Mouse (Mus musculus) right cerebral cortex, postnatal 14 days (tissue): ENCODE results near the gene Gm45711.
"Not testable (repeated sequence)": the region's sequence is repeated elsewhere in the genome, so short reads cannot be mapped to it uniquely, and the experiment has no call there.

Experiments
- DNase-seq: peaks from one replicate; pipeline ENCODE4 v3.0.0; 2022

Gene Gm45711

GRCm38 (mm10) chr8:104309441-104310155 is at the start of gene Gm45711, which contains the start of gene Cmtm1:
Gene Gm45711 (minus strand): TSS chr8:104310081.
Gene Cmtm1 (minus strand): TSS chr8:104310145.
- DNase-seq, result not testable (repeated sequence)

- no peak for DNase-seq
These were observed 48.8 kb upstream of the Gm45711 start for GRCm38 (mm10) chr8:104358637-104359036.

DNA sequence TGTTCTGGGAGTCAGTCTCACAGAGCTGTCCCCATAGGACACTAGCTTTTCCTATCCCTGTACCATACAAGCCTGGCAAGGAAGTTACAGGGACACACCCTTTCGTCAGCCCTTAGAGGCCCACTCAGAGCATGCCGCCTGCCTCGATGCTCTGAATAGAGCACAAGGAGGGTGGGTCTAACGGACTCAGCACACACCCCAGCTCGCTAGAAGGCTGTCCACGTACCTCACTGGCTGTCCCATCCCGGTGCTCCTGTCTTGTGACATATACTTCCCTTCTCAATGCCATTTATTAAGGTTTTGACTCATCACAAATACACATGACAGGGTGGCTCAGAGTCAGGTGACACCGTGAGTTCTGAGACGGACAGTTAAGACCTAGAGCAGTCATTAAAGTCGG is 44.6 kb upstream of the Gm45711 start:
- no peak for DNase-seq

DNA sequence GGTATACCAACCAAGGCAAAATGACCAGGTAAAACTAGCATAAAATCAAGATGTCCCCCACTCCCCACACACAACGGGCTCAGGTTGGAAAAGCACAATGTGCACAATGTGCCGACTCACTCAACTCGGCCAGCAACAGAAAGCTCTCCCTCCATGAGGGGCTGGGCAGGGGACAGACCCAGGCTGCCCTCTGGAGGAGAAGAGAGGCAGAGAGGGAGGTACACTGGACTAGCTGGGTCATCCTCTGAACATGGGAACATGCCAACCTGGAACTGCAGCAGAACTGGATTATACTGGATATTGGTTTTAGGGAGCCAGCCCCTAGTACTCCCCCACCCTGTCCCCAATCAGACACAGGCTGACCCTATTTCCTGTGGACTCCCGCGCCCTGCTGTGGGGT is 43.3 kb upstream of the Gm45711 start:
- no peak for DNase-seq

- no peak for DNase-seq
These were observed 40.2 kb upstream of the Gm45711 start for GRCm38 (mm10) chr8:104350047-104350446.

GRCm38 (mm10) chr8:104348971-104349370 is 39.1 kb upstream of the Gm45711 start:
- DNase-seq, result no peak

DNA sequence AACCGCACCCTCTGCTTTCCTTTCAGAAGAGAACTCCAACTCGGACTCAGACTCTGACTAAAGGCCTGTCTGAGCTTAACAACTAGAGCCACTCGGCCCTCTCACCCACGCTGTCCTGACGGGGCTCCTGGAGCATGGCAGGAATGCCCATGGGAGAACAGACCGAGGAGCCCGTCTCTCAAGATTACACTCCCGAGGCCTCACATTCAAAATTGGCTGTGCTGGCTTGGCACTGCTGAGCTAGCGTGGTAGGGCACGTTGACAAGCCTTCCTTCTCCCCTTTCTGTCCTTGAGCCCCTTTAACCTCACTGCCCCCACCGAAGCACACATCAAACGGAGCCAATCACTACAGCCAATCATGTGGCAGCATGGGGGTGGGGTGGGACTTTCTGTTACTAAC is 36.8 kb upstream of the Gm45711 start:
- DNase-seq, result no peak

DNA sequence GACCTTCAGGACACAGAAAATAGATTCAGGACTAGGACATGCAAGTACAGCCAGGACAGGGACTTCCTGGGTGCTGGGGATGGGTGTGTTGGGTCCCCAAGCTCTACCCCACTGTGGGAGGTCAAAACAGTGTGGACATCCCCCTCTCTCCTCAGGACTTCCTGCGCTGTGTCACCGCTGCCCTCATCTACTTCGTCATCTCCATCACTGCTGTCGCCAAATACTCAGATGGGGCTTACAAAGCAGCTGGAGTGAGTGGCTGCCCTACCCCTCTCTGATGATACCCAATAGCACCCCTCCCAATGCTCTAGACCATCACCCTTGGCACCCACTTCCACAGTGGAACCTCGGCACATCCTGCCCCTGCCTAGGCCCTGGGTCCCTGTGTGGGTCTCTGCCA is 34.7 kb upstream of the Gm45711 start:
- DNase-seq, result no peak

DNA sequence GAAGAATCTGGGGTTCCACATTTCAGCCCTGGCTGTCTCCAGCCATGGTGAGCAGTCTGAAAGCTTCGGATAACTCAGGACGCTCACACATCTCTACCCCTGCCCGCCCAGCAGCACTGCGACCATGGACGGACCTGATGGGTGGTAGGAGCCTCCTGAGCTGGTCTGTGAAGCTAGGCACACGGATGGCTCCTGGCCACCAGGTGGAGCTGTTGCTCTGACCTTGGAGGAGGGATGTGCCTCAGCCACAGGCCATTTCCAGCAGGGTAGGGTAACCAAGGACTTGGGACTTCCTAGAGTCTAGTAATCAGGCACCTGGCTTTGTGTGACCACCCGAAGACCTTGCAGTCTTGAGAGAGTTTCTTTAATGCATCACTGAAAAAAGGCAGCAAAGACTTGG is 34.1 kb upstream of the Gm45711 start:
- DNase-seq, result peak; percentile 89

DNA sequence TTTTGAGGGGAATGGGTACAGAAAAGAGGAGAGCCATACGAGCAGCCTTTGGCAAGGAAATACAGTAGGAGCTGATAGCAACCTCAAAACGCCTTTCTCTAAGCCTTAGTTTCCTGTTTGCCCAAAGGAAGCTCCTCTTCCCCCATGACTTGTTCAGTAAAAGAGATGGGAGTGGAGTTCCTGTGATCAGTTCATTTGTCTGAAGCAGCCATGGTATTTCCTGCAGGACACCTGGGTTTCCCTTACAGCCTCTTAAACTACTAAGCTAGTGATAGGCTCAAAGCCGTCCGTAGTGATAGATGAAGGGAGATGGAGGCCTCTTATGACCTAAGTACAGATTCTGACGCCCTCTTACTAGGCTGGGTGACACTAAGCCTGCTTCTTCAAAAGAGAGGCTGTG is 32.5 kb upstream of the Gm45711 start:
- DNase-seq, result no peak

DNA sequence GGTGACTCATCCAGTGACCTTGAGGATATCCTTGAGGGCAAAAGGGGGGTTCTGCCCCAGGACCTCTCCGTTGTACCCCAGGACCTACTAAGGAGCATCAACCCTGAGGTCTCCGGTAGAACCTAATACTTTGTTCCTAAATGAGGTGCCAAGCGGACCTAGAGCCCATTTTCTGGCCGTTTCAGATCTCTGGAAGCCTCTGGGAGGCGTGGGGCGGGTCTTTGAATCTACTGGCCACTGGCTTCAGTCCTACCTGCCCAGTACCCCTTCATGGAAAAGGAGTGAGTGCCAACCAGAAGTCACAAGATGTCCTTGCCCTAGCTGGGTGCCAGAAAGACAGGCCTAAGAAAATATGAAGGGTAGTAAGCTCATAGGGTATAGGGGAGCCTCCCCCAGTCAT is 31.8 kb upstream of the Gm45711 start:
- DNase-seq, result no peak

DNA sequence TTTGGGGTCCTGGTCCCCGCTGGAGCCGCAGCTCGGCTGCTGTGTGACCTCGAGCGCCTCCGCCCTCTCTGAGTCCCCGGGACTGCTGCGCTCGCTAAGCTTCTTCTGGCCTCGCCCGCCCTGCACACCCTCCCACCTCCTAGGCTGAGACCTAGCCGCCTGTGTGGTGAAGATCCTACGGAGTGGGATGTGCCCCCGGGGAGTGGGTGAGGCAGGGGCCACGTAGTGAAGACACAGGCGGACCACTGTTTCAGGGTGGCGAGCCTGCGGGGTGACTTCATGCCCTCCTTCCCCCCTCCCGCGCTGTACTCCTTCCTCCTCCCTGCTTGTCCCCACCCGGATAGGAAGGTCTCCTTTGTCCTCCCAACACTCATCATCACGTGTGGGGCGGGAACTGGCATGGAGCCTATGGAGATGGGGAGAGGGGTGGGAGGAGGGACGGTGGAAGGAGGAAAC is 31.3 kb upstream of the Gm45711 start:
- DNase-seq, result peak; percentile 54

DNA sequence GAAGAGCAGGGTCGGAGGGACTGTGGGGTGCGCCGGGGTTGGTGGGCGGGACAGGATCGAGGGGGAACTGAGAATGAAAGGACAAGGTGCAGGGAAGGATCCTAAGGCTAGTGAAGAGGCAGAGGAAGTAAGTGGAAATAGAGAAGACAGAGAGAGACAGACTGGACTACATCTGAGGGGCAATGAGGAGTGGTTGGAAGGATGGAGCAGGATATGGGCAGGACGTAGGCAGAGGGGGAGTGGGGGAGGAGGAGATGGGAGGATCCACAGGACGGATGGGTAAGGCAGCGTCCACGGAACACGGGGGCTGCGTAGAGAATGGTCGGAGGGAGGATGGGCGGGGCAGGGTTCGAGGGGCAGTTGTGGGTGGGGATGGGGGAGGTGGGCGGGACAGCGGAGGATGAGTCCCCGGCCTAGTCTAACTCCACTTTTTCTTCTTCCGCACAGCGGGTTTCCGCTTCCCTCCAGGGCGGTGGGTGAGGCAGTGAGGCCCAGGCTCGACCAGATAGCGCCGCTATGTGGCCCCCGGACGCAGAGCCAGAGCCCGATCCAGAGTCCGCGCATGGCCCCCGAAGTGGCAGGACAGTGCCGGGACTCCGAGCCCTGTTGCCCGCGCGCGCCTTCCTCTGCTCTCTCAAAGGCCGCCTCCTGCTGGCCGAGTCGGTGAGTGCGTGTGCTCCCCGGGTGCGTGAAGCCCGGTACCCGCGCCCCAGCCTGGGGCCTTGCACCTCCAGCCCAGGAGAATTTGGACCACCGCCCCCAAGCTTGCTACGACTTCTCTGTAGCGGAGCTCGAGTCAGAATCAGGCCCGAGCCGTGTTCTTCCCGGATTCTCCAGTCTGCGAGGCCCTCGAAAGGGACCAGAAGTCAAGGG is 30.6 kb upstream of the Gm45711 start:
- DNase-seq, result peak; percentile 74

GRCm38 (mm10) chr8:104339983-104340232 is 30.0 kb upstream of the Gm45711 start:
- no peak for DNase-seq

- DNase-seq, result no peak
These were observed 29.5 kb upstream of the Gm45711 start, which contains the start of gene Cmtm3 for GRCm38 (mm10) chr8:104339229-104339982. Gene Cmtm3 (plus strand): TSS chr8:104339410.

DNA sequence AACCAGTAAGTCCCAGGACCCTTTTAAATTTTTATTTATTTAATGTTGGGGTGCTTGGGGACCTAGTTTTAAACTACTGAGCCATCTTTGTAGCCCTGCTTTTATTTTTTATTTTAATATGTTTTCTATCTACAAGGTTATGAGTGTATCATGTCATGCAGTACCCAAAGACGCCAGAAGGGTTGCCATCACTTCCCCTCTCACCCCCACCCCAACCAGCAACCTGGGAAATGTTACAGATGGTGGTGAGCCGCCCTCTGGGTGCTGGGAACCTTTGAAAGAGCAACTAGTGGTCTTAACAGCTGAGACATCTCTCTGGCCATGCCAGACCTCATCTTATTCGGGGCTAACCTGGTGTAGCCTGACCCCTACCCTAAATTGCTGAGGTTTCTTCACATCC is 28.0 kb upstream of the Gm45711 start:
- no peak for DNase-seq

- DNase-seq, result no peak
These were observed 26.9 kb upstream of the Gm45711 start for GRCm38 (mm10) chr8:104336806-104337205.

DNA sequence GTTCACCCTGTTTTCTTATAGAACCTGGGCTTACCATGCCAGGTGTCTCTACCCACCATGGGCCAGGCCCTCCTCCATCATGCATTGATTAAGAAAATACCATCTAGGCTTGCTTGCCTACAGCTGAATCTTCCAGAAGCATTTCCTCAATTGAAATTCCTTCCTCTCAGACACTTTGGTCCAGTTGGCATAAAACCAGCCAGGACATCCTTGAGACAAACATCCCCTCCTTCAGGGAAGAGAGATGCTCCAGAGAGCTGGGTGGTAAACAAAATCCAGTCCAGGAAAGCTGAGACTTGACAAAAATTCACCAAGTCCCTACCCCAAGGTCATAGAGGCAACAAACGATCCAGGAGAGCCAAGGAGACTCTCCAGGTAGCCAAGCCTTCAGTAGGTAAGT is 24.3 kb upstream of the Gm45711 start:
- DNase-seq, result no peak

DNA sequence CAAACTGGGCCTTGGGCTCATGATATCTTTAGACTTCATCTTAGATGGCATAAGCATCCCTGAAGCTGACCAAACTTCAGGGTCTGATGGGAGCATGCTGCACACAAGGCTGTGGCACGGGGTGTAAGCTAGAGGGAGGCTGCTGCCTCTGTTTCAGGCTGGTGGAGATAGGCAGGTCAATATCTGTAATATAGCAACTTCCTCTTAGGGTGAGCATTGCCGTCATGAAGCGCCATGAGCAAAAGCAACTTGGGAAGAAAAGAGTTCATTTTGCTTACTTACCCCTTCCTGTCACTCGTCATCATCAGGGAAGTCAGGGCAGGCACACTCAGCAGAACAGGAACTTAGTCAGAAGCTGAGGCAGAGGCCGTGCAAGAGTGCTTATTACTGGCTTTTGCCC is 23.9 kb upstream of the Gm45711 start:
- DNase-seq, result no peak

- no peak for DNase-seq
These were observed 23.1 kb upstream of the Gm45711 start for GRCm38 (mm10) chr8:104332665-104333631.

GRCm38 (mm10) chr8:104321930-104322329 is 12.0 kb upstream of the Gm45711 start, which contains the start of gene Cmtm2b:
Gene Cmtm2b (plus strand): TSS chr8:104322230.
- DNase-seq, result not testable (repeated sequence)

GRCm38 (mm10) chr8:104321267-104321666 is 11.4 kb upstream of the Gm45711 start, which contains the start of gene Gm11020:
Gene Gm11020 (plus strand): TSS chr8:104321567.
- not testable (repeated sequence) for DNase-seq
